ENCODE assay signal across 18 mouse cellular contexts in the genomic region with DNA sequence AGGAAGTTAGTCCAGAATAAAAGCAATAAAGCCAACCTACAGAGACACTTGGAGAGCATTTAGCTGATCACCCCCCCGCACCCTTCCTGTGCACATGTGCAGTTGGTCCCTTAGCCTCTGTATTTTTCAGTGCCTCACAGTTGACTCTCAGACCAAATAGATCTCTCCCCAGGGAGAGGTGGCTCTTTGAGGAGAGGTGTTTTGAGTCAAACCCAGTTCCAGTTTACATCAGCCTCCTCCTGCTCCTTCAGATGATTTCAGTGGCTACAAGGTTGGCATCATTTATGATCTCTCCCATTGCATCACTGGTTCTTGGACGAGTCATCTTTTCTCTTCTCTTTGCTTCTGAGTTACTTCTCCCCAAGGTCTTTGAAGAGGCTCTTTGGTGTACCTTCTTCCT.
"Had no signal": no experiment of that assay in that cellular context is flagged by ENCODE, and none has a peak within 500 bp of the region (broad histone marks: within the 10 kb centered on the region; RNA-seq: fewer than 3 reads in every experiment).

No protein-coding gene starts in this region.

- H3K4me2 ChIP-seq: heart, embryonic 12.5 days; hindbrain, embryonic 12.5 days; hindbrain, embryonic 14.5 days; liver, embryonic 11.5 days; liver, embryonic 13.5 days; liver, embryonic 15.5 days had no signal

- H3K27me3 ChIP-seq: heart, embryonic 12.5 days; hindbrain, embryonic 12.5 days; liver, embryonic 13.5 days; liver, embryonic 15.5 days had no signal

- H3K9me3 ChIP-seq: heart, embryonic 10.5 days; heart, embryonic 12.5 days; hindbrain, embryonic 10.5 days; hindbrain, embryonic 12.5 days; liver, embryonic 13.5 days; liver, embryonic 15.5 days had no signal

- H3K36me3 ChIP-seq: heart, embryonic 10.5 days; heart, embryonic 12.5 days; hindbrain, embryonic 10.5 days; hindbrain, embryonic 12.5 days; liver, embryonic 13.5 days; liver, embryonic 15.5 days had no signal

- H3K9ac ChIP-seq: heart, embryonic 12.5 days; hindbrain, embryonic 12.5 days; hindbrain, embryonic 14.5 days; liver, embryonic 13.5 days; liver, embryonic 15.5 days; liver, postnatal 0 days had no signal

- DNase-seq: gastrocnemius, postnatal 25 days; liver; liver, embryonic 13.5 days; liver, postnatal 0 days; lung, adult 2 months had no signal

- H3K27ac ChIP-seq: gastrocnemius, adult 2 months; heart, embryonic 10.5 days; hindbrain, embryonic 10.5 days; hindbrain, embryonic 12.5 days; hindbrain, embryonic 14.5 days; kidney, postnatal 0 days; left cerebral cortex, adult 2 months; liver, embryonic 13.5 days; liver, embryonic 15.5 days had no signal

- H3K4me1 ChIP-seq: heart, embryonic 10.5 days; heart, embryonic 12.5 days; liver, embryonic 13.5 days; liver, embryonic 15.5 days had no signal

- ATAC-seq: hindbrain, embryonic 16.5 days; intestine, embryonic 16.5 days; liver, postnatal 0 days had no signal

- H3K4me3 ChIP-seq: gastrocnemius, adult 2 months; heart, embryonic 10.5 days; heart, embryonic 12.5 days; hindbrain, embryonic 10.5 days; hindbrain, embryonic 12.5 days; layer of hippocampus, adult 2 months; left cerebral cortex, adult 2 months; liver, embryonic 13.5 days; liver, embryonic 15.5 days had no signal
